Mouse (Mus musculus): Measurements from ENCODE around the gene Adamts20. TPM values are rescaled to one million over a fixed set of nuclear protein-coding genes. Genes with fewer than 3 reads are reported as not detected.
"Not testable (repeated sequence)": the region's sequence is repeated elsewhere in the genome, so short reads cannot be mapped to it uniquely, and the experiment has no call there.

Adamts20 gene
- total RNA-seq (2021): 10 to 100 TPM; 25.3 to 28.8 TPM
- long read RNA-seq, experiment 1, full-length matches to known transcripts: 16 of 32 reads
- long read RNA-seq, experiment 1, partial matches to known transcripts: 2 of 32 reads
- long read RNA-seq, experiment 1, other reads (novel, unspliced or antisense): 14 of 32 reads
- long read RNA-seq, experiment 2, full-length matches to known transcripts: 18 of 35 reads
- long read RNA-seq, experiment 2, partial matches to known transcripts: 7 of 35 reads
- long read RNA-seq, experiment 2, other reads (novel, unspliced or antisense): 10 of 35 reads

- no peak for DNase-seq
These were observed at the start of gene Adamts20 for GRCm38 (mm10) chr15:94465318-94465717. Adamts20 (minus strand) TSS chr15:94465418.

GRCm38 (mm10) chr15:94503451-94504215 is 38.4 kb upstream of the Adamts20 start:
- no peak for DNase-seq

- no peak for DNase-seq
These were observed 34.0 kb upstream of the Adamts20 start for GRCm38 (mm10) chr15:94499260-94499659.

- DNase-seq: no peak
These were observed 30.7 kb upstream of the Adamts20 start for GRCm38 (mm10) chr15:94495936-94496335.

GRCm38 (mm10) chr15:94494445-94494844 is 29.2 kb upstream of the Adamts20 start:
- DNase-seq: no peak

GRCm38 (mm10) chr15:94489433-94489832 is 24.2 kb upstream of the Adamts20 start:
- no peak for DNase-seq

GRCm38 (mm10) chr15:94488028-94488427 is 22.8 kb upstream of the Adamts20 start:
- not testable (repeated sequence) for DNase-seq

GRCm38 (mm10) chr15:94482555-94482954 is 17.3 kb upstream of the Adamts20 start:
- no peak for DNase-seq

- DNase-seq: no peak
These were observed 15.6 kb upstream of the Adamts20 start for GRCm38 (mm10) chr15:94480792-94481191.

GRCm38 (mm10) chr15:94480248-94480647 is 15.0 kb upstream of the Adamts20 start:
- no peak for DNase-seq

- no peak for DNase-seq
These were observed 14.4 kb upstream of the Adamts20 start for GRCm38 (mm10) chr15:94479513-94480136.

- DNase-seq: no peak
These were observed 13.5 kb upstream of the Adamts20 start for GRCm38 (mm10) chr15:94478706-94479105.

- no peak for DNase-seq
These were observed 12.1 kb upstream of the Adamts20 start for GRCm38 (mm10) chr15:94477287-94477686.

GRCm38 (mm10) chr15:94475975-94476374 is 10.8 kb upstream of the Adamts20 start:
- no peak for DNase-seq

- no peak for DNase-seq
These were observed 5.1 kb upstream of the Adamts20 start for GRCm38 (mm10) chr15:94470361-94470760.

- DNase-seq: no peak
These were observed 337 bp downstream of the Adamts20 start for GRCm38 (mm10) chr15:94464881-94465280.

GRCm38 (mm10) chr15:94463251-94463650 is 2.0 kb downstream of the Adamts20 start:
- peak; percentile 37 for DNase-seq

- DNase-seq: no peak
These were observed 3.0 kb downstream of the Adamts20 start for GRCm38 (mm10) chr15:94462206-94462605.

- DNase-seq: no peak
These were observed 4.1 kb downstream of the Adamts20 start for GRCm38 (mm10) chr15:94461166-94461565.

GRCm38 (mm10) chr15:94457636-94458390 is 7.4 kb downstream of the Adamts20 start:
- DNase-seq: no peak

- DNase-seq: no peak
These were observed 12.4 kb downstream of the Adamts20 start for GRCm38 (mm10) chr15:94452848-94453247.

- DNase-seq: no peak
These were observed 13.6 kb downstream of the Adamts20 start for GRCm38 (mm10) chr15:94451600-94451999.

Measured in gastrocnemius, postnatal 10 days (tissue).